Mouse (Mus musculus): ENCODE data around the gene Slc3a1. TPM values are rescaled to one million over a fixed set of nuclear protein-coding genes. Genes with fewer than 3 reads are reported as not detected.

Gene Slc3a1
- 76.9 and 88.8 TPM in 2 replicates for polyA plus RNA-seq (2015; fragmentation: Nextera tagmentation; extraction: Ambion mirVana)

DNA sequence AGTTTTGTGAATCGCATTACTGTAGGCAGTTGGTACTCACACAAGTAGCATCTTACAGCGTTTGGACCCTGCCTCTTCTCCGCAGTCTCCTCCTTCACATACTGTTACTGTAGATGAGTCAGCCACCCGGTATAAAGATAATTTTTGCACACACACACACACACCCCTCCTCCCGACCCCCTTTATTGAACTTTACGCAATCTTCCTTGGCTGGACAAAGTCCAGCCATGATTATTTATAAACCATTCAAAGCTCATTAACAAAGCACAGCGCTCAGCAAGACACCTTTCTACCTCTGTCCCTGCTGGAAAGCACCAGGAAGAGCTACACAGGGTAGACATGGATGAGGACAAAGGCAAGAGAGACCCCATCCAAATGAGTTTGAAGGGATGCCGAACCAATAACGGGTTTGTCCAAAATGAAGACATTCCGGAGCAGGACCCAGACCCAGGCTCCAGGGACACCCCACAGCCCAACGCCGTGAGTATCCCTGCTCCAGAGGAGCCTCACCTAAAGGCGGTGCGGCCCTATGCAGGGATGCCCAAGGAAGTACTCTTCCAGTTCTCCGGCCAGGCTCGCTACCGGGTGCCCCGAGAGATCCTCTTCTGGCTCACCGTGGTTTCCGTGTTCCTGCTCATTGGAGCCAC lies at the start of gene Slc3a1:
Slc3a1 (plus strand) TSS at position 284 of the 647 bp plus-strand sequence.
- H3K4me2 ChIP-seq (ENCODE audit: low read length), result peak within 1 kb of the TSS; percentile 4; the same call in 1 of the 2 replicates
- peak within 1 kb of the TSS; percentile 44 for H3K27ac ChIP-seq
- DNase-seq (ENCODE audit: low spot score) (no peak), ATAC-seq (replicated peaks; ENCODE audit: low FRiP score, low read depth) (peak; percentile 33; the same call in 1 of the 2 replicates)
- WGBS, result 88% methylated on average over 20 of the region's 20 CpGs
- H3K4me3 ChIP-seq (replicated peaks; ENCODE audit: low read depth, low read length), result no peak within 1 kb of the TSS
- no peaks in the 10 kb centered on the region for H3K36me3 ChIP-seq (ENCODE audit: insufficient read depth, low read length)
- no peaks in the 10 kb centered on the region for H3K27me3 ChIP-seq (ENCODE audit: insufficient read depth, low read length)
- peak within 1 kb of the TSS; percentile 13; the same call in 1 of the 2 replicates for H3K9ac ChIP-seq (ENCODE audit: low read depth, low read length)
- H3K9me3 ChIP-seq (replicated peaks; ENCODE audit: low read length), result no peaks in the 10 kb centered on the region
- peaks cover 4% of the 10 kb centered on the region; the same call in 1 of the 2 replicates for H3K4me1 ChIP-seq (replicated peaks; ENCODE audit: insufficient read depth, low read length)
- TF ChIP-seq CTCF (IDR thresholded peaks at IDR 0.05; ENCODE audit: low read depth), result no peak

GRCm38 (mm10) chr17:84981721-84982120 lies 46.5 kb upstream of the Slc3a1 start:
- no peaks in the 10 kb centered on the region for H3K4me1 ChIP-seq (replicated peaks; ENCODE audit: insufficient read depth, low read length)
- no peaks in the 10 kb centered on the region for H3K36me3 ChIP-seq (ENCODE audit: insufficient read depth, low read length)
- H3K9me3 ChIP-seq (replicated peaks; ENCODE audit: low read length), result no peaks in the 10 kb centered on the region
- H3K27ac ChIP-seq, result no peak overlapping the region
- no peak for TF ChIP-seq CTCF (IDR thresholded peaks at IDR 0.05; ENCODE audit: low read depth)
- no peaks in the 10 kb centered on the region for H3K27me3 ChIP-seq (ENCODE audit: insufficient read depth, low read length)
- no peak overlapping the region for H3K4me2 ChIP-seq (ENCODE audit: low read length)
- H3K9ac ChIP-seq (ENCODE audit: low read depth, low read length), result no peak overlapping the region
- H3K4me3 ChIP-seq (replicated peaks; ENCODE audit: low read depth, low read length), result no peak overlapping the region
- no peak for DNase-seq (ENCODE audit: low spot score)
- ATAC-seq (replicated peaks; ENCODE audit: low FRiP score, low read depth), result no peak
- WGBS, result 88% methylated on average over 1 of the region's 1 CpGs

DNA sequence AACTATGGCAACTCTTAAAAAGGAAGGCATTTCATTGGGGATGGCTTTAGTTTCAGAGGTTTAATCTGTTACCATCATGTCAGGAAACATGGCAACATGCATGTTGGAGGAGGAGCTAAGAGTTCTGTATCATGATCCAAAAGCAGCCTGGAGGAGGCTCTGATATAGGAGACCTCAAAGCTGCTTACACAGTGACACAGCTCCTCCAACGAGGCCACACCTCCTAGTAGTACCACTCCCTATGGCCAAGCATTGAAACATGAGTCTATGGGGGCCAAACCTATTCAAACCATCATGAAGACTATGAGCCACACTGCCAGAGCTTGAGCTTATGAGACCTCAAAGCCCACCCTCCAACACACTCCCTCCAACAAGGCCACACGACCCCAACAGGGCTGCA lies 45.4 kb upstream of the Slc3a1 start:
- Histone ChIP-seq H3K4me2 (ENCODE audit: low read length) (no peak overlapping the region), H3K4me1 (replicated peaks; ENCODE audit: insufficient read depth, low read length) (no peaks in the 10 kb centered on the region), H3K27ac (no peak overlapping the region), H3K9me3 (replicated peaks; ENCODE audit: low read length) (no peaks in the 10 kb centered on the region), H3K27me3 (ENCODE audit: insufficient read depth, low read length) (no peaks in the 10 kb centered on the region), H3K9ac (ENCODE audit: low read depth, low read length) (no peak overlapping the region), H3K36me3 (ENCODE audit: insufficient read depth, low read length) (no peaks in the 10 kb centered on the region), H3K4me3 (replicated peaks; ENCODE audit: low read depth, low read length) (no peak overlapping the region)
- DNase-seq (ENCODE audit: low spot score), result no peak
- no peak for TF ChIP-seq CTCF (IDR thresholded peaks at IDR 0.05; ENCODE audit: low read depth)
- ATAC-seq (replicated peaks; ENCODE audit: low FRiP score, low read depth), result no peak
- 71% methylated on average over 2 of the region's 2 CpGs for WGBS

GRCm38 (mm10) chr17:84986368-84986767 lies 41.8 kb upstream of the Slc3a1 start:
- DNase-seq (ENCODE audit: low spot score) (peak; percentile 18), ATAC-seq (replicated peaks; ENCODE audit: low FRiP score, low read depth) (no peak)
- Histone ChIP-seq H3K4me1 (replicated peaks; ENCODE audit: insufficient read depth, low read length) (peaks cover 4% of the 10 kb centered on the region; the same call in 1 of the 2 replicates), H3K4me3 (replicated peaks; ENCODE audit: low read depth, low read length) (no peak overlapping the region), H3K4me2 (ENCODE audit: low read length) (no peak overlapping the region), H3K9ac (ENCODE audit: low read depth, low read length) (no peak overlapping the region), H3K36me3 (ENCODE audit: insufficient read depth, low read length) (no peaks in the 10 kb centered on the region), H3K9me3 (replicated peaks; ENCODE audit: low read length) (no peaks in the 10 kb centered on the region), H3K27me3 (ENCODE audit: insufficient read depth, low read length) (no peaks in the 10 kb centered on the region), H3K27ac (no peak overlapping the region)
- TF ChIP-seq CTCF (IDR thresholded peaks at IDR 0.05; ENCODE audit: low read depth), result no peak
- 43% methylated on average over 5 of the region's 5 CpGs for WGBS

DNA sequence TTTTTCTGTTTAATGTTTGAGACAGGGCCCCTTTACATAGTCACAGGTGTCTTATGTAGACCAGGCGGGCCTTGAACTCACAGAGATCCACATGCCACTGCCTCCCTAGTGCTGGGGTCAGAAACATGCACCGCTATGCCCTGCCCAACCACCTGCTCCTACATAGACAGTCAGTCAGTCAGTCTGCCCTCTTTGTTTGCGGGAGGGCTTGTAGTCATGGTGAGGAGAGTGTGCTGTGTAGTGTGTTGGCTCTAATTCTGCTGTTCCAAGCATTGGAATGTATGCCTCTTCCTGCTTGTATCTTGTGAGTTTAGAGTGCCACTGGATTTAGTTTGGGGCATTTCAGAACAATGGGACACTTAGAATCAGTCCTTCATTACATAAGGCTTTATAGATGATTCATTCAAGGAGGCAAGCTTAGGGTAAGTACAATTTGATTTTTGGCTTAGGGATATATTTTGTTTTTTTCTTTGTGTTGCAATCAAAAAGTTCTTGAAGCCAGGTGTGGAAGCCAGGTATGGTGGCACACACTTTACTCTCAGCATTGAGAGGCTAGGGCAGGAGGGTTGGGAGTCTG lies 40.3 kb upstream of the Slc3a1 start:
- peaks cover 4% of the 10 kb centered on the region; the same call in 1 of the 2 replicates for H3K4me1 ChIP-seq (replicated peaks; ENCODE audit: insufficient read depth, low read length)
- ATAC-seq (replicated peaks; ENCODE audit: low FRiP score, low read depth) (no peak), DNase-seq (ENCODE audit: low spot score) (no peak)
- no peaks in the 10 kb centered on the region for H3K9me3 ChIP-seq (replicated peaks; ENCODE audit: low read length)
- 89% methylated on average over 3 of the region's 3 CpGs for whole genome bisulfite sequencing
- H3K4me3 ChIP-seq (replicated peaks; ENCODE audit: low read depth, low read length), result no peak overlapping the region
- no peak for TF ChIP-seq CTCF (IDR thresholded peaks at IDR 0.05; ENCODE audit: low read depth)
- no peak overlapping the region for H3K27ac ChIP-seq
- H3K36me3 ChIP-seq (ENCODE audit: insufficient read depth, low read length), result no peaks in the 10 kb centered on the region
- no peaks in the 10 kb centered on the region for H3K27me3 ChIP-seq (ENCODE audit: insufficient read depth, low read length)
- H3K9ac ChIP-seq (ENCODE audit: low read depth, low read length), result no peak overlapping the region
- no peak overlapping the region for H3K4me2 ChIP-seq (ENCODE audit: low read length)

- no peaks in the 10 kb centered on the region for H3K36me3 ChIP-seq (ENCODE audit: insufficient read depth, low read length)
- H3K27me3 ChIP-seq (ENCODE audit: insufficient read depth, low read length), result no peaks in the 10 kb centered on the region
- no peak overlapping the region for H3K4me3 ChIP-seq (replicated peaks; ENCODE audit: low read depth, low read length)
- H3K4me1 ChIP-seq (replicated peaks; ENCODE audit: insufficient read depth, low read length), result peaks cover 4% of the 10 kb centered on the region; the same call in 1 of the 2 replicates
- ATAC-seq (replicated peaks; ENCODE audit: low FRiP score, low read depth) (no peak), DNase-seq (ENCODE audit: low spot score) (no peak)
- TF ChIP-seq CTCF (IDR thresholded peaks at IDR 0.05; ENCODE audit: low read depth), result no peak
- no peak overlapping the region for H3K9ac ChIP-seq (ENCODE audit: low read depth, low read length)
- H3K27ac ChIP-seq, result no peak overlapping the region
- H3K9me3 ChIP-seq (replicated peaks; ENCODE audit: low read length), result no peaks in the 10 kb centered on the region
- no peak overlapping the region for H3K4me2 ChIP-seq (ENCODE audit: low read length)
These were observed 39.7 kb upstream of the Slc3a1 start for GRCm38 (mm10) chr17:84988514-84988913.

All from kidney, postnatal 0 days (tissue).